Comparison of ENCODE assay signal across 7 mouse cellular contexts in genomic region chr13:63563781-63564625, GRCm38 (mm10). TPM values are rescaled to one million over a fixed set of nuclear protein-coding genes. Genes with fewer than 3 reads are reported as not detected.
A peak's percentile ranks its signal among the peaks of the same experiment; 100 is the strongest.
DNase-seq lines count a peak whose midpoint lies in the region; ATAC-seq and TF ChIP-seq lines count a peak whose summit lies in the region.

No protein-coding gene starts in this region.

- H3K9ac ChIP-seq in MEL (ENCODE audit: control insufficient read depth, low read depth, low read length, poor library complexity, severe bottlenecking): peak overlapping the region; percentile 97
- peak overlapping the region; percentile 76 for H3K9ac ChIP-seq in forebrain, embryonic 15.5 days (replicated peaks)

- TF ChIP-seq CTCF in MEL (IDR thresholded peaks at IDR 0.05 in 2 of 3, conservative IDR thresholded peaks at IDR 0.05 in 1 of 3; ENCODE audit: control insufficient read depth in 1 of 3, insufficient read depth in 1 of 3, low read depth in 2 of 3, low read length in 3 of 3, poor library complexity in 1 of 3, severe bottlenecking in 1 of 3): no peak

- ATAC-seq in forebrain, embryonic 15.5 days (replicated peaks): no peak

- no peaks in the 10 kb centered on the region for H3K27me3 ChIP-seq in MEL (ENCODE audit: control insufficient read depth in 1 of 2, insufficient read depth in 2 of 2, low read length in 2 of 2)
- H3K27me3 ChIP-seq in forebrain, embryonic 15.5 days: peaks cover 8% of the 10 kb centered on the region; the same call in 1 of the 2 replicates

- H3K4me3 ChIP-seq in MEL (ENCODE audit: control insufficient read depth in 1 of 2, insufficient read depth in 1 of 2, low read depth in 2 of 2, low read length in 2 of 2): peak overlapping the region; percentile 63 to 90
- peak overlapping the region; percentile 78 for H3K4me3 ChIP-seq in brown adipose tissue, adult 24 weeks (ENCODE audit: insufficient read depth, low read depth, low read length)
- H3K4me3 ChIP-seq in forebrain, embryonic 15.5 days: peak overlapping the region; percentile 85

- intact Hi-C loops in left cerebral cortex, postnatal 4 days (cut with DNase I): loop anchor here (10.0 kb wide), 3 partner anchors 129 to 471 kb away; no protein-coding TSS in a partner anchor

- WGBS in forebrain, embryonic 15.5 days: under 1% methylated on average over 51 of the region's 51 CpGs

- DNase-seq in MEL (ENCODE audit: low read depth, low spot score): peak; percentile 57
- DNase-seq in heart, postnatal 4 days: peak; percentile 71
- peak; percentile 48 for DNase-seq in left cerebral cortex, postnatal 4 days
- peak; percentile 65 for DNase-seq in mesoderm, embryonic 11.5 days (ENCODE audit: low read depth, low spot score)
- DNase-seq in spleen, adult 18-20 months: peak; percentile 49 to 63

- peaks cover 65% of the 10 kb centered on the region for H3K79me2 ChIP-seq in MEL (ENCODE audit: control insufficient read depth, insufficient read depth, low read length, poor library complexity)

- H3K36me3 ChIP-seq in MEL (ENCODE audit: control insufficient read depth in 1 of 2, insufficient read depth in 2 of 2, low read length in 2 of 2): peaks cover 0 to 27% of the 10 kb centered on the region in 2 experiments; a peak in 2 of 4 replicates
- H3K36me3 ChIP-seq in forebrain, embryonic 15.5 days: no peaks in the 10 kb centered on the region

- no peak for TF ChIP-seq EP300 in MEL (IDR thresholded peaks at IDR 0.05; ENCODE audit: low read depth in 1 of 2, low read length in 2 of 2)

- H3K9me3 ChIP-seq in MEL (replicated peaks; ENCODE audit: insufficient read depth, low read length): no peaks in the 10 kb centered on the region
- no peaks in the 10 kb centered on the region for H3K9me3 ChIP-seq in forebrain, embryonic 15.5 days

- no peak for TF ChIP-seq RAD21 in MEL (IDR thresholded peaks at IDR 0.05; ENCODE audit: low read depth, low read length)

- peak overlapping the region; percentile 93 for H3K27ac ChIP-seq in MEL (ENCODE audit: control insufficient read depth, low read depth, low read length)
- peak overlapping the region; percentile 92 for H3K27ac ChIP-seq in brown adipose tissue, adult 24 weeks (replicated peaks; ENCODE audit: low read depth, low read length)
- peak overlapping the region; percentile 91 for H3K27ac ChIP-seq in forebrain, embryonic 15.5 days (replicated peaks)

- H3K4me1 ChIP-seq in MEL (ENCODE audit: control insufficient read depth in 1 of 2, insufficient read depth in 2 of 2, low read length in 2 of 2): peaks cover 6 to 19% of the 10 kb centered on the region in 2 experiments
- no peaks in the 10 kb centered on the region for H3K4me1 ChIP-seq in brown adipose tissue, adult 24 weeks (ENCODE audit: control insufficient read depth, insufficient read depth, insufficient read length, low read length)
- peaks cover 40% of the 10 kb centered on the region for H3K4me1 ChIP-seq in forebrain, embryonic 15.5 days

- no peak for TF ChIP-seq POLR2A in MEL (IDR thresholded peaks at IDR 0.05; ENCODE audit: control insufficient read depth in 1 of 2, insufficient read depth in 1 of 2, low read depth in 1 of 2, low read length in 2 of 2, poor library complexity in 1 of 2)

- peak overlapping the region; percentile 97 for H3K4me2 ChIP-seq in forebrain, embryonic 15.5 days (replicated peaks)

TF ChIP-seq in MEL, 35 proteins besides CTCF, POLR2A, EP300 and RAD21:
- TF ChIP-seq MXI1 (IDR thresholded peaks at IDR 0.05; ENCODE audit: low read depth, low read length) (peak; percentile 38; the same call in 1 of the 2 replicates), JUND (IDR thresholded peaks at IDR 0.05; ENCODE audit: low read depth, low read length) (no peak), MAX (IDR thresholded peaks at IDR 0.05; ENCODE audit: low read length) (0 out of 2 replicates have a peak, but pooled peaks have one; percentile 34), TCF12 (IDR thresholded peaks at IDR 0.05; ENCODE audit: low read depth, low read length) (0 out of 2 replicates have a peak, but pooled peaks have one; percentile 13), MYC (IDR thresholded peaks at IDR 0.05; ENCODE audit: low read depth, low read length) (peak; percentile 69; the same call in 1 of the 2 replicates)

RNA-seq across cellular contexts. Expression of gene Ptch1, which starts 9.4 kb away (rescaled TPM):
- 7.5 and 9.4 TPM in 2 replicates for total RNA-seq in MEL (2012; rRNA removed)
- 10 to 100 TPM; 23.4 to 79.0 TPM for polyA plus RNA-seq in MEL (2012; ENCODE audit: insufficient read depth in 1 of 2, insufficient read length in 2 of 2, low read depth in 1 of 2, low replicate concordance in 2 of 2, missing spikeins in 1 of 2)
- 4.8 and 7.9 TPM in 2 replicates for polyA plus RNA-seq in brown adipose tissue, adult 24 weeks (2012; ENCODE audit: insufficient read depth, insufficient read length, missing spikeins)
- polyA plus RNA-seq in forebrain, embryonic 15.5 days (2015; fragmentation: Nextera tagmentation; extraction: Ambion mirVana): 9.0 and 10.2 TPM in 2 replicates
- 10 to 100 TPM; 23.7 to 25.5 TPM for total RNA-seq in heart, postnatal 4 days (2021)
- 10 to 100 TPM; 37.5 to 40.9 TPM for total RNA-seq in left cerebral cortex, postnatal 4 days (2021)
